Mouse (Mus musculus) MEL (cell line): Measurements from ENCODE around the gene Nova2. TPM values are rescaled to one million over a fixed set of nuclear protein-coding genes. Genes with fewer than 3 reads are reported as not detected.
A peak's percentile ranks its signal among the peaks of the same experiment; 100 is the strongest.

Source experiments
- DNase-seq: peaks from one replicate; pipeline ENCODE4 v3.0.0; 2011; ENCODE audit warnings: low read depth, low spot score
- H3K27ac ChIP-seq: 2 replicates; pipeline ENCODE4 v1.5.1; 2012; ENCODE audit warnings: low read depth, mild to moderate bottlenecking, control low read depth, low read length, moderate library complexity; ENCODE audit not compliant: control insufficient read depth
- H3K27me3 ChIP-seq, 2 experiments: fragments of 150-350 bp in 1 of 2; sonication (generic) in 1 of 2; 2 replicates each; pipeline ENCODE4 v1.6.1; 2012; ENCODE audit warnings: low read length in 2 of 2, mild to moderate bottlenecking in 2 of 2, improper control_type of control experiment in 1 of 2, moderate library complexity in 1 of 2; ENCODE audit not compliant: insufficient read depth in 2 of 2, control insufficient read depth in 1 of 2
- H3K36me3 ChIP-seq, 2 experiments: 2 replicates each; pipeline ENCODE4 v1.6.1; 2012 to 2014; ENCODE audit warnings: low read length in 2 of 2, improper control_type of control experiment in 1 of 2, inconsistent platforms in 1 of 2, mild to moderate bottlenecking in 1 of 2; ENCODE audit not compliant: insufficient read depth in 2 of 2, control insufficient read depth in 1 of 2
- H3K4me1 ChIP-seq, 2 experiments: fragments of 150-350 bp in 1 of 2; sonication (generic) in 1 of 2; 2 replicates each; pipeline ENCODE4 v1.6.1; 2012; ENCODE audit warnings: low read length in 2 of 2, improper control_type of control experiment in 1 of 2, mild to moderate bottlenecking in 1 of 2; ENCODE audit not compliant: insufficient read depth in 2 of 2, control insufficient read depth in 1 of 2
- H3K4me3 ChIP-seq, 2 experiments: fragments of 150-350 bp in 1 of 2; sonication (generic) in 1 of 2; 2 replicates each; pipeline ENCODE4 v1.5.1; 2012; ENCODE audit warnings: low read depth in 2 of 2, low read length in 2 of 2, mild to moderate bottlenecking in 2 of 2, moderate library complexity in 2 of 2, control low read depth in 1 of 2, improper control_type of control experiment in 1 of 2; ENCODE audit not compliant: control insufficient read depth in 1 of 2, insufficient read depth in 1 of 2
- H3K79me2 ChIP-seq: 2 replicates; pipeline ENCODE4 v1.6.1; 2012; ENCODE audit warnings: mild to moderate bottlenecking, low read length, moderate library complexity; ENCODE audit not compliant: control insufficient read depth, poor library complexity, insufficient read depth
- H3K9ac ChIP-seq: 2 replicates; pipeline ENCODE4 v1.6.1; 2012; ENCODE audit warnings: low read depth, mild to moderate bottlenecking, control low read depth, low read length, moderate library complexity; ENCODE audit not compliant: control insufficient read depth, poor library complexity, severe bottlenecking
- H3K9me3 ChIP-seq: fragments of 150-350 bp; sonication (generic); replicated peaks from 2 replicates; pipeline ENCODE4 v1.6.1; 2012; ENCODE audit warnings: mild to moderate bottlenecking, low read length, improper control_type of control experiment, moderate library complexity; ENCODE audit not compliant: insufficient read depth
- BHLHE40 ChIP-seq: IDR thresholded peaks from 2 replicates; pipeline ENCODE4 v1.6.1; 2012; ENCODE audit warnings: low read depth, mild to moderate bottlenecking, inconsistent platforms, low read length, improper control_type of control experiment, borderline replicate concordance
- CHD1 ChIP-seq: IDR thresholded peaks from 2 replicates; pipeline ENCODE4 v1.6.1; 2012; ENCODE audit warnings: low read depth, mild to moderate bottlenecking, inconsistent platforms, low read length, improper control_type of control experiment
- CTCF ChIP-seq, 3 experiments: IDR thresholded peaks in 2 of 3; conservative IDR thresholded peaks in 1 of 3; 2 replicates each; pipeline ENCODE4 v1.5.1; 2011 to 2012; ENCODE audit warnings: low read length in 3 of 3, low read depth in 2 of 3, mild to moderate bottlenecking in 2 of 3, improper control_type of control experiment in 1 of 3, inconsistent platforms in 1 of 3, mixed read lengths in 1 of 3, moderate library complexity in 1 of 3; ENCODE audit not compliant: control insufficient read depth in 1 of 3, insufficient read depth in 1 of 3, poor library complexity in 1 of 3, severe bottlenecking in 1 of 3
- EP300 ChIP-seq, 2 experiments: IDR thresholded peaks; 2 replicates each; pipeline ENCODE4 v1.6.1; 2011; ENCODE audit warnings: improper control_type of control experiment in 2 of 2, low read length in 2 of 2, low read depth in 1 of 2, mild to moderate bottlenecking in 1 of 2
- GATA1 ChIP-seq: IDR thresholded peaks from 2 replicates; pipeline ENCODE4 v1.6.1; 2011; ENCODE audit warnings: low read depth, low read length, improper control_type of control experiment
- HCFC1 ChIP-seq: IDR thresholded peaks from 2 replicates; pipeline ENCODE4 v1.6.1; 2012; ENCODE audit warnings: low read depth, mild to moderate bottlenecking, inconsistent platforms, low read length, improper control_type of control experiment, moderate library complexity
- MAFK ChIP-seq: IDR thresholded peaks from 2 replicates; pipeline ENCODE4 v1.6.1; 2011; ENCODE audit warnings: low read depth, mild to moderate bottlenecking, low read length, improper control_type of control experiment, borderline replicate concordance
- MAX ChIP-seq: IDR thresholded peaks from 2 replicates; pipeline ENCODE4 v1.6.1; 2011; ENCODE audit warnings: low read length, improper control_type of control experiment
- MAZ ChIP-seq: IDR thresholded peaks from 2 replicates; pipeline ENCODE4 v1.6.1; 2012; ENCODE audit warnings: low read depth, mild to moderate bottlenecking, inconsistent platforms, low read length, improper control_type of control experiment
- MEF2A ChIP-seq: IDR thresholded peaks from 2 replicates; pipeline ENCODE4 v1.6.1; 2014; ENCODE audit warnings: low read depth, mild to moderate bottlenecking, inconsistent platforms, low read length, improper control_type of control experiment; ENCODE audit not compliant: poor library complexity, insufficient replicate concordance, severe bottlenecking; ENCODE audit errors: extremely low read depth
- MYB ChIP-seq: IDR thresholded peaks from 2 replicates; pipeline ENCODE4 v1.6.1; 2011; ENCODE audit warnings: mild to moderate bottlenecking, low read depth, low read length, improper control_type of control experiment
- NRF1 ChIP-seq: IDR thresholded peaks from 2 replicates; pipeline ENCODE4 v1.6.1; 2014; ENCODE audit warnings: low read depth, mild to moderate bottlenecking, inconsistent platforms, low read length, improper control_type of control experiment, moderate library complexity; ENCODE audit not compliant: poor library complexity, insufficient read depth, severe bottlenecking
- POLR2A ChIP-seq, 2 experiments: IDR thresholded peaks; 2 replicates each; pipeline ENCODE4 v1.6.1; 2011 to 2012; ENCODE audit warnings: low read length in 2 of 2, mild to moderate bottlenecking in 2 of 2, control low read depth in 1 of 2, improper control_type of control experiment in 1 of 2, low read depth in 1 of 2, moderate library complexity in 1 of 2; ENCODE audit not compliant: control insufficient read depth in 1 of 2, insufficient read depth in 1 of 2, poor library complexity in 1 of 2
- RAD21 ChIP-seq: IDR thresholded peaks from 2 replicates; pipeline ENCODE4 v1.6.1; 2011; ENCODE audit warnings: mild to moderate bottlenecking, low read depth, low read length, improper control_type of control experiment
- SMC3 ChIP-seq: IDR thresholded peaks from 2 replicates; pipeline ENCODE4 v1.6.1; 2011; ENCODE audit warnings: low read depth, low read length, improper control_type of control experiment
- TAL1 ChIP-seq: IDR thresholded peaks from 2 replicates; pipeline ENCODE4 v1.6.1; 2012; ENCODE audit warnings: mild to moderate bottlenecking, inconsistent platforms, low read length, moderate library complexity, mixed read lengths
- TCF12 ChIP-seq: IDR thresholded peaks from 2 replicates; pipeline ENCODE4 v1.6.1; 2014; ENCODE audit warnings: low read depth, mild to moderate bottlenecking, inconsistent platforms, low read length, improper control_type of control experiment, moderate library complexity
- USF1 ChIP-seq: IDR thresholded peaks from 2 replicates; pipeline ENCODE4 v1.6.1; 2014; ENCODE audit warnings: low read depth, mild to moderate bottlenecking, inconsistent platforms, low read length, improper control_type of control experiment, moderate library complexity
- ZC3H11A ChIP-seq: IDR thresholded peaks from 2 replicates; pipeline ENCODE4 v1.6.1; 2012; ENCODE audit warnings: low read depth, mild to moderate bottlenecking, inconsistent platforms, low read length, improper control_type of control experiment
- ZNF384 ChIP-seq: IDR thresholded peaks from 2 replicates; pipeline ENCODE4 v1.6.1; 2012; ENCODE audit warnings: low read depth, mild to moderate bottlenecking, inconsistent platforms, low read length, improper control_type of control experiment
- polyA plus RNA-seq, 2 experiments: library from polyadenylated mRNA; stranded (reverse) in 1 of 2; unstranded in 1 of 2; fragments of >175 nt in 1 of 2; fragments of >200 nt in 1 of 2; gene quantifications; 2 replicates each; pipeline versions ENCODE4 v1.2.1 to v1.2.4; 2012; ENCODE audit warnings: low replicate concordance in 2 of 2, low read depth in 1 of 2; ENCODE audit not compliant: insufficient read length in 2 of 2, insufficient read depth in 1 of 2, missing spikeins in 1 of 2
- total RNA-seq: library from RNA; depleted of rRNA; stranded (reverse); fragments of 300-350 nt; gene quantifications from 2 replicates; pipeline ENCODE4 v1.2.3, GENCODE M21; 2012

Nova2 gene
- total and polyA plus RNA-seq, 3 experiments = 0.04 to 0.22 TPM; not detected in 1

DNA sequence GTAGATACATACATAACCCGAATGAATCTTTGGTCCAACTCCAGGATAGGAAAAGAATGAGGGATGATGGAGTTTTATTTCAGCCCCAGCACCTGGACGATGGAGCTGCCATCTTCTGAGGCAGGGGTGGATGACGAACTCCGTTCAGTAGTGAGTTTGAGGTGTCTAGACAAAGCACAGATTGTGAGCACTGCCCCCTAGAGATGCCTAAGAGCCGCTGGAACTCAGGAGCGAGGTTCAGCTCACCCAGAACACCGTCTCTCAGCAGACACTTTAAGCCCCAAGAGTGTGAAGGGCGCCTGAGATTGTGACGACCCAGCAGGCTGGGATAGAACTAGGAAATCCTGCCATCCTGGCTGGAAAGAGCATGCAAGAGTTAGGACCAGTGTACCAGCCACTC is 73.1 kb downstream of the Nova2 start:
- DNase-seq = no peak
- Histone ChIP-seq H3K79me2 (peaks cover 8% of the 10 kb centered on the region), H3K4me3 (no peak overlapping the region), H3K27ac (no peak overlapping the region), H3K9ac (no peak overlapping the region), H3K9me3 (no peaks in the 10 kb centered on the region), H3K27me3 (no peaks in the 10 kb centered on the region), H3K4me1 (peaks cover 5% of the 10 kb centered on the region in 2 experiments; a peak in 3 of 4 replicates), H3K36me3 (peaks cover 0 to 5% of the 10 kb centered on the region in 2 experiments; a peak in 2 of 4 replicates)
- TF ChIP-seq BHLHE40 (no peak), RAD21 (no peak), CTCF (IDR thresholded peaks at IDR 0.05 in 2 of 3, conservative IDR thresholded peaks at IDR 0.05 in 1 of 3; ENCODE audit: control insufficient read depth in 1 of 3, insufficient read depth in 1 of 3, low read depth in 2 of 3, low read length in 3 of 3, poor library complexity in 1 of 3, severe bottlenecking in 1 of 3) (peak in 2 of 3 experiments; percentile 13 to 19; a peak in 2 of 6 replicates)

DNA sequence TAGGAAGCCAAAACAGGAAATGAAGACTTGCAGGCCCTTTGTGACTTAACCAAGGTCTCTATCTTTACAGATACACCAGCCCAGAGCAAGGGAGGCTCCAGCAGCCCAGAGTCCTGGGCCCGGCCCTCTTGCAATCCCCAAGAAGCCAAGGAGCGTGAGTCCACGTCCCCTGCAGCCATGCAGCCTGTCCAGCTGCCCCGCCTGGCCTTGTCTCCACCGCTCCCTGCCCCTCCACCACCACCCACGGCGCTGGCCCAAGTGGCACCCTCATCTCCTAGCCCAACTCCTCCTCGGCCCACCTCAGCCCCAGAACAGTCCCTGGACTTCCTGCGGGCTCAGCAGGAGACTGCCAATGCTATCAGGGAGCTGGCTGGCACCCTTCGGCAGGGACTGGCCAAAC is 74.7 kb downstream of the Nova2 start:
- Histone ChIP-seq H3K4me1 (peaks cover 5 to 12% of the 10 kb centered on the region in 2 experiments; a peak in 3 of 4 replicates), H3K4me3 (peak overlapping the region; percentile 56 to 67), H3K27me3 (no peaks in the 10 kb centered on the region), H3K79me2 (peaks cover 22% of the 10 kb centered on the region), H3K9me3 (no peaks in the 10 kb centered on the region), H3K36me3 (peaks cover 0 to 6% of the 10 kb centered on the region in 2 experiments; a peak in 2 of 4 replicates), H3K9ac (peak overlapping the region; percentile 83), H3K27ac (peak overlapping the region; percentile 25)
- TF ChIP-seq RAD21 = no peak
- no peak for TF ChIP-seq NRF1
- no peak for TF ChIP-seq BHLHE40
- TF ChIP-seq USF1 = no peak
- TF ChIP-seq SMC3 = no peak
- no peak for TF ChIP-seq EP300 (IDR thresholded peaks at IDR 0.05; ENCODE audit: low read depth in 1 of 2, low read length in 2 of 2)
- no peak for TF ChIP-seq CHD1
- no peak for TF ChIP-seq ZC3H11A
- TF ChIP-seq MAZ = no peak
- TF ChIP-seq MYB = no peak
- TF ChIP-seq MAFK = no peak
- TF ChIP-seq ZNF384 = no peak
- no peak for TF ChIP-seq TCF12
- TF ChIP-seq TAL1 = no peak
- no peak for TF ChIP-seq MEF2A
- no peak for TF ChIP-seq POLR2A (IDR thresholded peaks at IDR 0.05; ENCODE audit: control insufficient read depth in 1 of 2, insufficient read depth in 1 of 2, low read depth in 1 of 2, low read length in 2 of 2, poor library complexity in 1 of 2)
- TF ChIP-seq MAX = no peak
- TF ChIP-seq GATA1 = no peak
- no peak for TF ChIP-seq HCFC1
- no peak for TF ChIP-seq CTCF (IDR thresholded peaks at IDR 0.05 in 2 of 3, conservative IDR thresholded peaks at IDR 0.05 in 1 of 3; ENCODE audit: control insufficient read depth in 1 of 3, insufficient read depth in 1 of 3, low read depth in 2 of 3, low read length in 3 of 3, poor library complexity in 1 of 3, severe bottlenecking in 1 of 3)
- DNase-seq = peak; percentile 66
